Mouse (Mus musculus): ENCODE results near the gene Sult4a1.

The Sult4a1 gene

GRCm38 (mm10) chr15:84105105-84105923 is at the start of gene Sult4a1:
Sult4a1 (minus strand) TSS chr15:84105754.
- peak; percentile 54 for DNase-seq (ENCODE audit: low read depth, low spot score)

GRCm38 (mm10) chr15:84140929-84141328 is 35.4 kb upstream of the Sult4a1 start:
- DNase-seq (ENCODE audit: low read depth, low spot score), result no peak

GRCm38 (mm10) chr15:84140109-84140508 is 34.6 kb upstream of the Sult4a1 start:
- no peak for DNase-seq (ENCODE audit: low read depth, low spot score)

GRCm38 (mm10) chr15:84139592-84140005 is 34.0 kb upstream of the Sult4a1 start:
- no peak for DNase-seq (ENCODE audit: low read depth, low spot score)

GRCm38 (mm10) chr15:84136473-84137415 is 31.2 kb upstream of the Sult4a1 start:
- DNase-seq (ENCODE audit: low read depth, low spot score), result peak; percentile 35

GRCm38 (mm10) chr15:84135472-84135871 is 29.9 kb upstream of the Sult4a1 start:
- peak; percentile 89 for DNase-seq (ENCODE audit: low read depth, low spot score)

GRCm38 (mm10) chr15:84133440-84133839 is 27.9 kb upstream of the Sult4a1 start:
- no peak for DNase-seq (ENCODE audit: low read depth, low spot score)

- DNase-seq (ENCODE audit: low read depth, low spot score), result peak; percentile 42
Measured at GRCm38 (mm10) chr15:84131971-84132370, 26.4 kb upstream of the Sult4a1 start.

- DNase-seq (ENCODE audit: low read depth, low spot score), result peak; percentile 90
Measured at GRCm38 (mm10) chr15:84131096-84131786, 25.7 kb upstream of the Sult4a1 start.

- peak; percentile 40 for DNase-seq (ENCODE audit: low read depth, low spot score)
Measured at GRCm38 (mm10) chr15:84126871-84127270, 21.3 kb upstream of the Sult4a1 start.

- no peak for DNase-seq (ENCODE audit: low read depth, low spot score)
Measured at GRCm38 (mm10) chr15:84126447-84126846, 20.9 kb upstream of the Sult4a1 start.

GRCm38 (mm10) chr15:84124086-84124485 is 18.5 kb upstream of the Sult4a1 start:
- DNase-seq (ENCODE audit: low read depth, low spot score), result no peak

GRCm38 (mm10) chr15:84123075-84123474 is 17.5 kb upstream of the Sult4a1 start, which contains the start of gene Pnpla5:
Pnpla5 (minus strand) TSS chr15:84123175.
- DNase-seq (ENCODE audit: low read depth, low spot score), result no peak

GRCm38 (mm10) chr15:84121036-84121435 is 15.5 kb upstream of the Sult4a1 start:
- DNase-seq (ENCODE audit: low read depth, low spot score), result no peak

GRCm38 (mm10) chr15:84120612-84121011 is 15.1 kb upstream of the Sult4a1 start:
- DNase-seq (ENCODE audit: low read depth, low spot score), result peak; percentile 87

GRCm38 (mm10) chr15:84116466-84116865 is 10.9 kb upstream of the Sult4a1 start:
- DNase-seq (ENCODE audit: low read depth, low spot score), result no peak

- no peak for DNase-seq (ENCODE audit: low read depth, low spot score)
Measured at GRCm38 (mm10) chr15:84115727-84116126, 10.2 kb upstream of the Sult4a1 start.

- no peak for DNase-seq (ENCODE audit: low read depth, low spot score)
Measured at GRCm38 (mm10) chr15:84113873-84114272, 8.3 kb upstream of the Sult4a1 start.

GRCm38 (mm10) chr15:84108899-84109298 is 3.3 kb upstream of the Sult4a1 start:
- DNase-seq (ENCODE audit: low read depth, low spot score), result peak; percentile 50

- no peak for DNase-seq (ENCODE audit: low read depth, low spot score)
Measured at GRCm38 (mm10) chr15:84105924-84106500, 458 bp upstream of the Sult4a1 start.

GRCm38 (mm10) chr15:84104626-84105025 is 928 bp downstream of the Sult4a1 start:
- DNase-seq (ENCODE audit: low read depth, low spot score), result no peak

Measured in ZHBTc4 (cell line).